Mouse (Mus musculus): ENCODE measurements at regions not wholly inside any gene's neighbourhood (a gene's known extent, or its start where the extent isn't known, plus 50 kb on each side); places are given as distances from the start of the nearest gene placed in this dataset.

GRCm38 (mm10) chr2:114427426-114428157 lies 226.3 kb upstream of the Zfp770 start:
- ATAC-seq (ENCODE audit: low FRiP score, low read depth) (no peak), DNase-seq (ENCODE audit: low spot score) (peak; percentile 19)
- H3K9me3 ChIP-seq (ENCODE audit: control insufficient read depth, low read length), result no peaks in the 10 kb centered on the region
- H3K4me3 ChIP-seq (replicated peaks; ENCODE audit: low read length), result no peak overlapping the region
- no peak overlapping the region for H3K9ac ChIP-seq (ENCODE audit: low read depth, low read length, severe bottlenecking)
- no peak for TF ChIP-seq POLR2A (IDR thresholded peaks at IDR 0.05; ENCODE audit: borderline replicate concordance, extremely low read depth, insufficient read depth, insufficient read length)
- 73% methylated on average over 10 of the region's 10 CpGs for WGBS
- H3K27ac ChIP-seq (replicated peaks; ENCODE audit: low read depth, low read length), result no peak overlapping the region
- H3K36me3 ChIP-seq (ENCODE audit: control insufficient read depth, insufficient read depth, low read length), result no peaks in the 10 kb centered on the region
- H3K27me3 ChIP-seq (ENCODE audit: control insufficient read depth, insufficient read depth, low read length), result no peaks in the 10 kb centered on the region
- H3K4me1 ChIP-seq (ENCODE audit: control insufficient read depth, insufficient read depth, low read length), result no peaks in the 10 kb centered on the region
- no peak overlapping the region for H3K4me2 ChIP-seq (replicated peaks; ENCODE audit: low read depth, low read length, severe bottlenecking)

- Histone ChIP-seq H3K4me3 (replicated peaks; ENCODE audit: low read length) (no peak overlapping the region), H3K36me3 (ENCODE audit: control insufficient read depth, insufficient read depth, low read length) (no peaks in the 10 kb centered on the region), H3K4me1 (ENCODE audit: control insufficient read depth, insufficient read depth, low read length) (no peaks in the 10 kb centered on the region), H3K4me2 (replicated peaks; ENCODE audit: low read depth, low read length, severe bottlenecking) (no peak overlapping the region), H3K9ac (ENCODE audit: low read depth, low read length, severe bottlenecking) (no peak overlapping the region), H3K27ac (replicated peaks; ENCODE audit: low read depth, low read length) (no peak overlapping the region), H3K9me3 (ENCODE audit: control insufficient read depth, low read length) (no peaks in the 10 kb centered on the region), H3K27me3 (ENCODE audit: control insufficient read depth, insufficient read depth, low read length) (no peaks in the 10 kb centered on the region)
- no peak for TF ChIP-seq POLR2A (IDR thresholded peaks at IDR 0.05; ENCODE audit: borderline replicate concordance, extremely low read depth, insufficient read depth, insufficient read length)
- WGBS, result 65% methylated on average over 3 of the region's 3 CpGs
- no peak for DNase-seq (ENCODE audit: low spot score)
- no peak for ATAC-seq (ENCODE audit: low FRiP score, low read depth)
Measured at GRCm38 (mm10) chr2:114419346-114419745, 218.1 kb upstream of the Zfp770 start.

- DNase-seq (ENCODE audit: low spot score) (no peak), ATAC-seq (ENCODE audit: low FRiP score, low read depth) (no peak)
- TF ChIP-seq POLR2A (IDR thresholded peaks at IDR 0.05; ENCODE audit: borderline replicate concordance, extremely low read depth, insufficient read depth, insufficient read length), result no peak
- H3K9ac ChIP-seq (ENCODE audit: low read depth, low read length, severe bottlenecking), result no peak overlapping the region
- 82% methylated on average over 3 of the region's 3 CpGs for WGBS
- H3K9me3 ChIP-seq (ENCODE audit: control insufficient read depth, low read length), result no peaks in the 10 kb centered on the region
- peaks cover 3% of the 10 kb centered on the region; the same call in 1 of the 2 replicates for H3K27me3 ChIP-seq (ENCODE audit: control insufficient read depth, insufficient read depth, low read length)
- no peak overlapping the region for H3K4me2 ChIP-seq (replicated peaks; ENCODE audit: low read depth, low read length, severe bottlenecking)
- no peak overlapping the region for H3K4me3 ChIP-seq (replicated peaks; ENCODE audit: low read length)
- H3K27ac ChIP-seq (replicated peaks; ENCODE audit: low read depth, low read length), result no peak overlapping the region
- no peaks in the 10 kb centered on the region for H3K4me1 ChIP-seq (ENCODE audit: control insufficient read depth, insufficient read depth, low read length)
- no peaks in the 10 kb centered on the region for H3K36me3 ChIP-seq (ENCODE audit: control insufficient read depth, insufficient read depth, low read length)
Measured at GRCm38 (mm10) chr2:114413013-114413412, 211.7 kb upstream of the Zfp770 start.

- Histone ChIP-seq H3K27me3 (ENCODE audit: control insufficient read depth, insufficient read depth, low read length) (peaks cover 3% of the 10 kb centered on the region; the same call in 1 of the 2 replicates), H3K4me1 (ENCODE audit: control insufficient read depth, insufficient read depth, low read length) (no peaks in the 10 kb centered on the region), H3K9ac (ENCODE audit: low read depth, low read length, severe bottlenecking) (no peak overlapping the region), H3K9me3 (ENCODE audit: control insufficient read depth, low read length) (no peaks in the 10 kb centered on the region), H3K4me2 (replicated peaks; ENCODE audit: low read depth, low read length, severe bottlenecking) (no peak overlapping the region), H3K4me3 (replicated peaks; ENCODE audit: low read length) (no peak overlapping the region), H3K27ac (replicated peaks; ENCODE audit: low read depth, low read length) (no peak overlapping the region), H3K36me3 (ENCODE audit: control insufficient read depth, insufficient read depth, low read length) (no peaks in the 10 kb centered on the region)
- 43% methylated on average over 17 of the region's 17 CpGs for WGBS
- ATAC-seq (ENCODE audit: low FRiP score, low read depth) (no peak), DNase-seq (ENCODE audit: low spot score) (no peak)
- TF ChIP-seq POLR2A (IDR thresholded peaks at IDR 0.05; ENCODE audit: borderline replicate concordance, extremely low read depth, insufficient read depth, insufficient read length), result no peak
Measured at GRCm38 (mm10) chr2:114411940-114412715, 210.9 kb upstream of the Zfp770 start.

GRCm38 (mm10) chr2:114410717-114411116 lies 209.4 kb upstream of the Zfp770 start:
- Histone ChIP-seq H3K4me2 (replicated peaks; ENCODE audit: low read depth, low read length, severe bottlenecking) (no peak overlapping the region), H3K9me3 (ENCODE audit: control insufficient read depth, low read length) (no peaks in the 10 kb centered on the region), H3K4me1 (ENCODE audit: control insufficient read depth, insufficient read depth, low read length) (no peaks in the 10 kb centered on the region), H3K27ac (replicated peaks; ENCODE audit: low read depth, low read length) (no peak overlapping the region), H3K4me3 (replicated peaks; ENCODE audit: low read length) (no peak overlapping the region), H3K36me3 (ENCODE audit: control insufficient read depth, insufficient read depth, low read length) (no peaks in the 10 kb centered on the region), H3K9ac (ENCODE audit: low read depth, low read length, severe bottlenecking) (no peak overlapping the region), H3K27me3 (ENCODE audit: control insufficient read depth, insufficient read depth, low read length) (peaks cover 3% of the 10 kb centered on the region; the same call in 1 of the 2 replicates)
- TF ChIP-seq POLR2A (IDR thresholded peaks at IDR 0.05; ENCODE audit: borderline replicate concordance, extremely low read depth, insufficient read depth, insufficient read length), result no peak
- no peak for ATAC-seq (ENCODE audit: low FRiP score, low read depth)
- WGBS, result 69% methylated on average over 3 of the region's 3 CpGs
- DNase-seq (ENCODE audit: low spot score), result no peak
